Mouse (Mus musculus): ENCODE results near the gene Slc8a3. TPM values are rescaled to one million over a fixed set of nuclear protein-coding genes. Genes with fewer than 3 reads are reported as not detected.
"Not testable (repeated sequence)": the region's sequence is repeated elsewhere in the genome, so short reads cannot be mapped to it uniquely, and the experiment has no call there.

The Slc8a3 gene
- 0.03 TPM in 1 of 2 replicates, not detected in the other for polyA plus RNA-seq (2015; fragmentation: Nextera tagmentation; extraction: Ambion mirVana)

GRCm38 (mm10) chr12:81332875-81333421 is at the start of gene Slc8a3:
Gene Slc8a3 (minus strand): TSS chr12:81333180.
- no peak for DNase-seq (ENCODE audit: low spot score)

- not testable (repeated sequence) for DNase-seq (ENCODE audit: low spot score)
Observed at GRCm38 (mm10) chr12:81379364-81379763, 46.4 kb upstream of the Slc8a3 start, which contains the start of gene Gm4787. Gene Gm4787 (minus strand): TSS chr12:81379464.

GRCm38 (mm10) chr12:81333841-81334240 is 861 bp upstream of the Slc8a3 start:
- no peak for DNase-seq (ENCODE audit: low spot score)

- no peak for DNase-seq (ENCODE audit: low spot score)
Observed at GRCm38 (mm10) chr12:81331937-81332874, 774 bp downstream of the Slc8a3 start.

GRCm38 (mm10) chr12:81331046-81331638 is 1.8 kb downstream of the Slc8a3 start:
- DNase-seq (ENCODE audit: low spot score): no peak

GRCm38 (mm10) chr12:81324991-81325390 is 8.0 kb downstream of the Slc8a3 start:
- no peak for DNase-seq (ENCODE audit: low spot score)

GRCm38 (mm10) chr12:81324116-81324515 is 8.9 kb downstream of the Slc8a3 start:
- no peak for DNase-seq (ENCODE audit: low spot score)

GRCm38 (mm10) chr12:81321021-81321420 is 12.0 kb downstream of the Slc8a3 start:
- DNase-seq (ENCODE audit: low spot score): no peak

GRCm38 (mm10) chr12:81317811-81318210 is 15.2 kb downstream of the Slc8a3 start:
- no peak for DNase-seq (ENCODE audit: low spot score)

- no peak for DNase-seq (ENCODE audit: low spot score)
Observed at GRCm38 (mm10) chr12:81315953-81316352, 17.0 kb downstream of the Slc8a3 start.

GRCm38 (mm10) chr12:81303626-81304025 is 29.4 kb downstream of the Slc8a3 start:
- DNase-seq (ENCODE audit: low spot score): no peak

- no peak for DNase-seq (ENCODE audit: low spot score)
Observed at GRCm38 (mm10) chr12:81294613-81295012, 38.4 kb downstream of the Slc8a3 start.

- no peak for DNase-seq (ENCODE audit: low spot score)
Observed at GRCm38 (mm10) chr12:81278031-81278430, 54.9 kb downstream of the Slc8a3 start.

GRCm38 (mm10) chr12:81274616-81275015 is 58.4 kb downstream of the Slc8a3 start:
- DNase-seq (ENCODE audit: low spot score): no peak

- no peak for DNase-seq (ENCODE audit: low spot score)
Observed at GRCm38 (mm10) chr12:81273333-81273732, 59.6 kb downstream of the Slc8a3 start.

- DNase-seq (ENCODE audit: low spot score): no peak
Observed at GRCm38 (mm10) chr12:81269246-81269645, 63.7 kb downstream of the Slc8a3 start.

- no peak for DNase-seq (ENCODE audit: low spot score)
Observed at GRCm38 (mm10) chr12:81262821-81263220, 70.2 kb downstream of the Slc8a3 start.

GRCm38 (mm10) chr12:81258215-81258614 is 74.8 kb downstream of the Slc8a3 start:
- no peak for DNase-seq (ENCODE audit: low spot score)

- DNase-seq (ENCODE audit: low spot score): no peak
Observed at GRCm38 (mm10) chr12:81245411-81245810, 87.6 kb downstream of the Slc8a3 start.

- DNase-seq (ENCODE audit: low spot score): no peak
Observed at GRCm38 (mm10) chr12:81244954-81245353, 88.0 kb downstream of the Slc8a3 start.

- no peak for DNase-seq (ENCODE audit: low spot score)
Observed at GRCm38 (mm10) chr12:81244492-81244891, 88.5 kb downstream of the Slc8a3 start.

GRCm38 (mm10) chr12:81241676-81242075 is 91.3 kb downstream of the Slc8a3 start:
- DNase-seq (ENCODE audit: low spot score): no peak
